Mouse (Mus musculus): ENCODE results near the gene Bmt2.

GRCm38 (mm10) chr6:13722166-13722565, 44.4 kb upstream of the Bmt2 start:
- no peak for TF ChIP-seq CTCF (IDR thresholded peaks at IDR 0.05; ENCODE audit: borderline replicate concordance, insufficient read depth, low read length)
- no peak for TF ChIP-seq POLR2A (IDR thresholded peaks at IDR 0.05; ENCODE audit: low read depth, low read length)
